Mouse (Mus musculus) MEL (cell line): ENCODE results near the gene Marveld2. TPM values are rescaled to one million over a fixed set of nuclear protein-coding genes. Genes with fewer than 3 reads are reported as not detected.

Source experiments
- DNase-seq: peaks from one replicate; pipeline ENCODE4 v3.0.0; 2011; ENCODE audit warnings: low read depth, low spot score
- H3K27ac ChIP-seq: 2 replicates; pipeline ENCODE4 v1.5.1; 2012; ENCODE audit warnings: low read depth, mild to moderate bottlenecking, control low read depth, low read length, moderate library complexity; ENCODE audit not compliant: control insufficient read depth
- H3K27me3 ChIP-seq, 2 experiments: fragments of 150-350 bp in 1 of 2; sonication (generic) in 1 of 2; 2 replicates each; pipeline ENCODE4 v1.6.1; 2012; ENCODE audit warnings: low read length in 2 of 2, mild to moderate bottlenecking in 2 of 2, improper control_type of control experiment in 1 of 2, moderate library complexity in 1 of 2; ENCODE audit not compliant: insufficient read depth in 2 of 2, control insufficient read depth in 1 of 2
- H3K36me3 ChIP-seq, 2 experiments: 2 replicates each; pipeline ENCODE4 v1.6.1; 2012 to 2014; ENCODE audit warnings: low read length in 2 of 2, improper control_type of control experiment in 1 of 2, inconsistent platforms in 1 of 2, mild to moderate bottlenecking in 1 of 2; ENCODE audit not compliant: insufficient read depth in 2 of 2, control insufficient read depth in 1 of 2
- H3K4me1 ChIP-seq, 2 experiments: fragments of 150-350 bp in 1 of 2; sonication (generic) in 1 of 2; 2 replicates each; pipeline ENCODE4 v1.6.1; 2012; ENCODE audit warnings: low read length in 2 of 2, improper control_type of control experiment in 1 of 2, mild to moderate bottlenecking in 1 of 2; ENCODE audit not compliant: insufficient read depth in 2 of 2, control insufficient read depth in 1 of 2
- H3K4me3 ChIP-seq, 2 experiments: fragments of 150-350 bp in 1 of 2; sonication (generic) in 1 of 2; 2 replicates each; pipeline ENCODE4 v1.5.1; 2012; ENCODE audit warnings: low read depth in 2 of 2, low read length in 2 of 2, mild to moderate bottlenecking in 2 of 2, moderate library complexity in 2 of 2, control low read depth in 1 of 2, improper control_type of control experiment in 1 of 2; ENCODE audit not compliant: control insufficient read depth in 1 of 2, insufficient read depth in 1 of 2
- H3K79me2 ChIP-seq: 2 replicates; pipeline ENCODE4 v1.6.1; 2012; ENCODE audit warnings: mild to moderate bottlenecking, low read length, moderate library complexity; ENCODE audit not compliant: control insufficient read depth, poor library complexity, insufficient read depth
- H3K9ac ChIP-seq: 2 replicates; pipeline ENCODE4 v1.6.1; 2012; ENCODE audit warnings: low read depth, mild to moderate bottlenecking, control low read depth, low read length, moderate library complexity; ENCODE audit not compliant: control insufficient read depth, poor library complexity, severe bottlenecking
- H3K9me3 ChIP-seq: fragments of 150-350 bp; sonication (generic); replicated peaks from 2 replicates; pipeline ENCODE4 v1.6.1; 2012; ENCODE audit warnings: mild to moderate bottlenecking, low read length, improper control_type of control experiment, moderate library complexity; ENCODE audit not compliant: insufficient read depth
- BHLHE40 ChIP-seq: IDR thresholded peaks from 2 replicates; pipeline ENCODE4 v1.6.1; 2012; ENCODE audit warnings: low read depth, mild to moderate bottlenecking, inconsistent platforms, low read length, improper control_type of control experiment, borderline replicate concordance
- CHD1 ChIP-seq: IDR thresholded peaks from 2 replicates; pipeline ENCODE4 v1.6.1; 2012; ENCODE audit warnings: low read depth, mild to moderate bottlenecking, inconsistent platforms, low read length, improper control_type of control experiment
- CHD2 ChIP-seq: IDR thresholded peaks from 2 replicates; pipeline ENCODE4 v1.6.1; 2011; ENCODE audit warnings: low read length, improper control_type of control experiment
- CTCF ChIP-seq, 3 experiments: IDR thresholded peaks in 2 of 3; conservative IDR thresholded peaks in 1 of 3; 2 replicates each; pipeline ENCODE4 v1.5.1; 2011 to 2012; ENCODE audit warnings: low read length in 3 of 3, low read depth in 2 of 3, mild to moderate bottlenecking in 2 of 3, improper control_type of control experiment in 1 of 3, inconsistent platforms in 1 of 3, mixed read lengths in 1 of 3, moderate library complexity in 1 of 3; ENCODE audit not compliant: control insufficient read depth in 1 of 3, insufficient read depth in 1 of 3, poor library complexity in 1 of 3, severe bottlenecking in 1 of 3
- E2F4 ChIP-seq: IDR thresholded peaks from 2 replicates; pipeline ENCODE4 v1.6.1; 2011; ENCODE audit warnings: low read depth, low read length, improper control_type of control experiment, borderline replicate concordance
- ELF1 ChIP-seq: IDR thresholded peaks from 2 replicates; pipeline ENCODE4 v1.6.1; 2014; ENCODE audit warnings: low read depth, mild to moderate bottlenecking, inconsistent platforms, low read length, improper control_type of control experiment, moderate library complexity
- EP300 ChIP-seq, 2 experiments: IDR thresholded peaks; 2 replicates each; pipeline ENCODE4 v1.6.1; 2011; ENCODE audit warnings: improper control_type of control experiment in 2 of 2, low read length in 2 of 2, low read depth in 1 of 2, mild to moderate bottlenecking in 1 of 2
- GABPA ChIP-seq: IDR thresholded peaks from 2 replicates; pipeline ENCODE4 v1.6.1; 2012; ENCODE audit warnings: low read depth, mild to moderate bottlenecking, inconsistent platforms, low read length, improper control_type of control experiment, moderate library complexity
- GATA1 ChIP-seq: IDR thresholded peaks from 2 replicates; pipeline ENCODE4 v1.6.1; 2011; ENCODE audit warnings: low read depth, low read length, improper control_type of control experiment
- HCFC1 ChIP-seq: IDR thresholded peaks from 2 replicates; pipeline ENCODE4 v1.6.1; 2012; ENCODE audit warnings: low read depth, mild to moderate bottlenecking, inconsistent platforms, low read length, improper control_type of control experiment, moderate library complexity
- JUND ChIP-seq: IDR thresholded peaks from 2 replicates; pipeline ENCODE4 v1.6.1; 2011; ENCODE audit warnings: low read depth, mild to moderate bottlenecking, improper control_type of control experiment, low read length
- KAT2A ChIP-seq: conservative IDR thresholded peaks from 2 replicates; pipeline ENCODE4 v1.6.1; 2012; ENCODE audit warnings: low read depth, low read length, improper control_type of control experiment, inconsistent platforms
- MAFK ChIP-seq: IDR thresholded peaks from 2 replicates; pipeline ENCODE4 v1.6.1; 2011; ENCODE audit warnings: low read depth, mild to moderate bottlenecking, low read length, improper control_type of control experiment, borderline replicate concordance
- MAX ChIP-seq: IDR thresholded peaks from 2 replicates; pipeline ENCODE4 v1.6.1; 2011; ENCODE audit warnings: low read length, improper control_type of control experiment
- MAZ ChIP-seq: IDR thresholded peaks from 2 replicates; pipeline ENCODE4 v1.6.1; 2012; ENCODE audit warnings: low read depth, mild to moderate bottlenecking, inconsistent platforms, low read length, improper control_type of control experiment
- MXI1 ChIP-seq: IDR thresholded peaks from 2 replicates; pipeline ENCODE4 v1.6.1; 2011; ENCODE audit warnings: mild to moderate bottlenecking, low read depth, low read length, improper control_type of control experiment
- MYB ChIP-seq: IDR thresholded peaks from 2 replicates; pipeline ENCODE4 v1.6.1; 2011; ENCODE audit warnings: mild to moderate bottlenecking, low read depth, low read length, improper control_type of control experiment
- MYC ChIP-seq: IDR thresholded peaks from 2 replicates; pipeline ENCODE4 v1.6.1; 2011; ENCODE audit warnings: low read depth, mild to moderate bottlenecking, low read length, improper control_type of control experiment, moderate library complexity
- NELFE ChIP-seq: IDR thresholded peaks from 2 replicates; pipeline ENCODE4 v1.6.1; 2011; ENCODE audit warnings: low read depth, low read length, improper control_type of control experiment
- NRF1 ChIP-seq: IDR thresholded peaks from 2 replicates; pipeline ENCODE4 v1.6.1; 2014; ENCODE audit warnings: low read depth, mild to moderate bottlenecking, inconsistent platforms, low read length, improper control_type of control experiment, moderate library complexity; ENCODE audit not compliant: poor library complexity, insufficient read depth, severe bottlenecking
- POLR2A ChIP-seq, 2 experiments: IDR thresholded peaks; 2 replicates each; pipeline ENCODE4 v1.6.1; 2011 to 2012; ENCODE audit warnings: low read length in 2 of 2, mild to moderate bottlenecking in 2 of 2, control low read depth in 1 of 2, improper control_type of control experiment in 1 of 2, low read depth in 1 of 2, moderate library complexity in 1 of 2; ENCODE audit not compliant: control insufficient read depth in 1 of 2, insufficient read depth in 1 of 2, poor library complexity in 1 of 2
- POLR2AphosphoS5 ChIP-seq: IDR thresholded peaks from 2 replicates; pipeline ENCODE4 v1.6.1; 2012; ENCODE audit warnings: low read depth, borderline replicate concordance, mild to moderate bottlenecking, inconsistent platforms, low read length, moderate library complexity, mixed read lengths
- RCOR1 ChIP-seq: IDR thresholded peaks from 2 replicates; pipeline ENCODE4 v1.6.1; 2012; ENCODE audit warnings: low read depth, mild to moderate bottlenecking, inconsistent platforms, low read length, improper control_type of control experiment
- SIN3A ChIP-seq: IDR thresholded peaks from 2 replicates; pipeline ENCODE4 v1.6.1; 2012; ENCODE audit warnings: low read length, improper control_type of control experiment, inconsistent platforms
- SMC3 ChIP-seq: IDR thresholded peaks from 2 replicates; pipeline ENCODE4 v1.6.1; 2011; ENCODE audit warnings: low read depth, low read length, improper control_type of control experiment
- TAL1 ChIP-seq: IDR thresholded peaks from 2 replicates; pipeline ENCODE4 v1.6.1; 2012; ENCODE audit warnings: mild to moderate bottlenecking, inconsistent platforms, low read length, moderate library complexity, mixed read lengths
- TBP ChIP-seq: IDR thresholded peaks from 2 replicates; pipeline ENCODE4 v1.8.0; 2011; ENCODE audit warnings: low read depth, low read length, improper control_type of control experiment
- TCF12 ChIP-seq: IDR thresholded peaks from 2 replicates; pipeline ENCODE4 v1.6.1; 2014; ENCODE audit warnings: low read depth, mild to moderate bottlenecking, inconsistent platforms, low read length, improper control_type of control experiment, moderate library complexity
- UBTF ChIP-seq: IDR thresholded peaks from 2 replicates; pipeline ENCODE4 v1.6.1; 2012; ENCODE audit warnings: low read depth, mild to moderate bottlenecking, inconsistent platforms, low read length, improper control_type of control experiment, moderate library complexity, borderline replicate concordance; ENCODE audit not compliant: insufficient read depth
- USF1 ChIP-seq: IDR thresholded peaks from 2 replicates; pipeline ENCODE4 v1.6.1; 2014; ENCODE audit warnings: low read depth, mild to moderate bottlenecking, inconsistent platforms, low read length, improper control_type of control experiment, moderate library complexity
- USF2 ChIP-seq, 2 experiments: IDR thresholded peaks; 2 replicates each; pipeline ENCODE4 v1.6.1; 2011 to 2012; ENCODE audit warnings: improper control_type of control experiment in 2 of 2, low read length in 2 of 2, borderline replicate concordance in 1 of 2, inconsistent platforms in 1 of 2, low read depth in 1 of 2, mild to moderate bottlenecking in 1 of 2; ENCODE audit not compliant: insufficient read depth in 1 of 2
- ZC3H11A ChIP-seq: IDR thresholded peaks from 2 replicates; pipeline ENCODE4 v1.6.1; 2012; ENCODE audit warnings: low read depth, mild to moderate bottlenecking, inconsistent platforms, low read length, improper control_type of control experiment
- ZKSCAN1 ChIP-seq: IDR thresholded peaks from 2 replicates; pipeline ENCODE4 v1.6.1; 2012; ENCODE audit warnings: low read depth, mild to moderate bottlenecking, inconsistent platforms, low read length, improper control_type of control experiment, moderate library complexity
- ZMIZ1 ChIP-seq: IDR thresholded peaks from 2 replicates; pipeline ENCODE4 v1.6.1; 2012; ENCODE audit warnings: low read depth, mild to moderate bottlenecking, inconsistent platforms, low read length, improper control_type of control experiment, moderate library complexity
- ZNF384 ChIP-seq: IDR thresholded peaks from 2 replicates; pipeline ENCODE4 v1.6.1; 2012; ENCODE audit warnings: low read depth, mild to moderate bottlenecking, inconsistent platforms, low read length, improper control_type of control experiment
- polyA plus RNA-seq, 2 experiments: library from polyadenylated mRNA; stranded (reverse) in 1 of 2; unstranded in 1 of 2; fragments of >175 nt in 1 of 2; fragments of >200 nt in 1 of 2; gene quantifications; 2 replicates each; pipeline versions ENCODE4 v1.2.1 to v1.2.4; 2012; ENCODE audit warnings: low replicate concordance in 2 of 2, low read depth in 1 of 2; ENCODE audit not compliant: insufficient read length in 2 of 2, insufficient read depth in 1 of 2, missing spikeins in 1 of 2
- total RNA-seq: library from RNA; depleted of rRNA; stranded (reverse); fragments of 300-350 nt; gene quantifications from 2 replicates; pipeline ENCODE4 v1.2.3, GENCODE M21; 2012

The Marveld2 gene
- total and polyA plus RNA-seq, 3 experiments, result not detected

DNA sequence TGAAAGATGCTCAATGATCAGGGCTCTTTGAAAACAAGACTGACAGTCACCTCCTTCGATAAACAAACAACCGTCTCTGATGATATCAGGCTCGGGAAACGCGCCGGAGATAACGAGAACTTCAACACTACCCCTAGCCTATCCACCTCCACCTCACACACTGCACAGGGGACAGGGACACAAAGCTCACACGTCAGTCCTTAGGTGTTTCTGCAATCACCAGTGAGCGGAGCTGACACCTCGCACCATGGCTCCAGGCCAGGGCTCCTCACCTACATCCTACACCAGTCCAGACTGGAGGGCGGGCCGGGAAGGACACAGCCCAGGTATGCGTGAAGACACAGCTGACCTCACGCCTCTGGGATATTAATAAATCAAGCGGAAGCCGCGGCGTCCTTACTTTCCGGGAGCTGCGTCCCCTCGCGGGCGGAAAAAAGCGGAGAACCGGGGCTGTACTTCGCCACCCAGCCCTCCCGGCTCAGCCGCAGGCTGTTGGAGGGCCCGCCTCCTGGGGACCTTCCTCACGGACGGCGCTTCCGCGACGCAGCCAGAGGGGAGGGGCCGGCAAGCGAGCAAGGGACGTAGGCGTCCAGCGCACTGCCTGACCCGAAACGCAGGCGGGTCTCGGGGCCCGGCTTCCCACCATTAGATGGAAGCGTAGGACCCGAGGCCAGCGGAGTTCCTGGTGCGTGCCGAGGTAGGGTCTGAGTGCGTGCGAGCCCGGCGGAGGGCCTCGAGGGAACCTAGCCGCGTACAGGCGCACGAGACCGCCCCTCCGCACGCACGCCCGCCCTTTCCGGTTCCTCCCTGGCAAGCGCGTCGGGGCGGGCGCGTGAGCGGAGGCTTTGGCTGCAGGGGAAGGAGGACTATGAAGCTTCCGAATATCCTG, 34.0 kb upstream of the Marveld2 start, which contains the start of the genes Ak6 and Rad17:
Gene Ak6 (plus strand): TSS at position 430 of the 889 bp plus-strand sequence.
Gene Rad17 (minus strand): TSS at position 502 of the 889 bp plus-strand sequence.
- H3K36me3 ChIP-seq, result peaks cover 7 to 15% of the 10 kb centered on the region in 2 experiments
- no peaks in the 10 kb centered on the region for H3K27me3 ChIP-seq
- H3K27ac ChIP-seq, result peak within 1 kb of the TSS; percentile 91
- H3K9me3 ChIP-seq, result no peaks in the 10 kb centered on the region
- H3K4me3 ChIP-seq, result peak within 1 kb of the TSS; percentile 81 to 83
- H3K4me1 ChIP-seq, result peaks cover 0 to 3% of the 10 kb centered on the region in 2 experiments; a peak in 2 of 4 replicates
- peaks cover 35% of the 10 kb centered on the region for H3K79me2 ChIP-seq
- peak within 1 kb of the TSS; percentile 96 for H3K9ac ChIP-seq
- DNase-seq, result peak; percentile 97
- TF ChIP-seq CTCF (IDR thresholded peaks at IDR 0.05 in 2 of 3, conservative IDR thresholded peaks at IDR 0.05 in 1 of 3; ENCODE audit: control insufficient read depth in 1 of 3, insufficient read depth in 1 of 3, low read depth in 2 of 3, low read length in 3 of 3, poor library complexity in 1 of 3, severe bottlenecking in 1 of 3) (peak in 1 of 3 experiments; percentile 12; a peak in 1 of 6 replicates), ZNF384 (no peak), ZMIZ1 (peak; percentile 24; the same call in 1 of the 2 replicates), MAFK (no peak), ZKSCAN1 (no peak), SIN3A (peak; percentile 86), JUND (no peak), TAL1 (no peak), MXI1 (peak; percentile 57), GABPA (no peak), MYC (0 out of 2 replicates have a peak, but pooled peaks have one; percentile 2), NRF1 (0 out of 2 replicates have a peak, but pooled peaks have one; percentile 31), ZC3H11A (no peak), TCF12 (peak; percentile 50; the same call in 1 of the 2 replicates), EP300 (IDR thresholded peaks at IDR 0.05; ENCODE audit: low read depth in 1 of 2, low read length in 2 of 2) (peak in 1 of 2 experiments; percentile 23; a peak in 1 of 4 replicates), USF1 (peak; percentile 19; the same call in 1 of the 2 replicates), E2F4 (no peak), RCOR1 (no peak), HCFC1 (peak; percentile 94), CHD1 (no peak), MYB (0 out of 2 replicates have a peak, but pooled peaks have one; percentile 34), KAT2A (peak; percentile 90), ELF1 (peak; percentile 74; the same call in 1 of the 2 replicates), TBP (peak; percentile 10; the same call in 1 of the 2 replicates), BHLHE40 (no peak; the same call in 1 of the 2 replicates), SMC3 (no peak), MAZ (peak; percentile 100), CHD2 (no peak), GATA1 (peak; percentile 72; the same call in 1 of the 2 replicates), USF2 (IDR thresholded peaks at IDR 0.05; ENCODE audit: borderline replicate concordance in 1 of 2, insufficient read depth in 1 of 2, low read depth in 1 of 2, low read length in 2 of 2) (no peak), POLR2AphosphoS5 (no peak), MAX (peak; percentile 99), POLR2A (IDR thresholded peaks at IDR 0.05; ENCODE audit: control insufficient read depth in 1 of 2, insufficient read depth in 1 of 2, low read depth in 1 of 2, low read length in 2 of 2, poor library complexity in 1 of 2) (peak; percentile 25 to 79; a peak in 1 of 4 replicates), NELFE (peak; percentile 59), UBTF (no peak)
